Mouse (Mus musculus): ENCODE data around the gene Pias4. TPM values are rescaled to one million over a fixed set of nuclear protein-coding genes. Genes with fewer than 3 reads are reported as not detected.
"Not testable (repeated sequence)": the region's sequence is repeated elsewhere in the genome, so short reads cannot be mapped to it uniquely, and the experiment has no call there.

Gene Pias4
- total RNA-seq, 2 experiments from 2014 or later: 24.3 to 25.8 TPM

DNA sequence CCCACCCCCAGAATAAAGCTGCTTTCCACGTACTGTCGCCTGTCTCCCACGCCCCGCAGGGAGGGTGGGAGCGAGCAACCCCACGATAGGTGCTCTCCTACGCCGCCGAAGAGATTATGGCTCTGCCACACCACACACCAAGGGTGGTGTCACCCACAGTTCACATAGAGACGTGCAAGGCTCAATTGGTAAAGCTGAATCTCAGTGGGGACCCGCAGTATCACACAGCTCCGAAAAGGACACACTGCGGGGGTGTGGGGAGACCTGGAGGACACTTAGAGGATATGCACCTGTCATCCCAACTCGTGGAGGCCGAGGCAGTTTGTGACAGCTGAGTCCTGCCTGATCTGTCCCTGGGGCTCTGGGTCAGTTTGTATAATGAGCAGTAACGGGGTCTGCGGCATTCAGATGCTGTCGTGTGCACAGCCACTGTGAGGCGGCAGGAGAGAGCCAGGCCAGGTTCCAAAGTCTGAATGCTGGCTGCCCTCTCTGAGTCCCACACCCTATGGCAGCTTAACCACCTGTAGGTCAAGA, 25.3 kb upstream of the Pias4 start:
- DNase-seq (ENCODE audit: extremely low spot score in 1 of 2, low spot score in 2 of 2): no peak
- intact Hi-C loops (cut with DNase I): no loop called here

DNA sequence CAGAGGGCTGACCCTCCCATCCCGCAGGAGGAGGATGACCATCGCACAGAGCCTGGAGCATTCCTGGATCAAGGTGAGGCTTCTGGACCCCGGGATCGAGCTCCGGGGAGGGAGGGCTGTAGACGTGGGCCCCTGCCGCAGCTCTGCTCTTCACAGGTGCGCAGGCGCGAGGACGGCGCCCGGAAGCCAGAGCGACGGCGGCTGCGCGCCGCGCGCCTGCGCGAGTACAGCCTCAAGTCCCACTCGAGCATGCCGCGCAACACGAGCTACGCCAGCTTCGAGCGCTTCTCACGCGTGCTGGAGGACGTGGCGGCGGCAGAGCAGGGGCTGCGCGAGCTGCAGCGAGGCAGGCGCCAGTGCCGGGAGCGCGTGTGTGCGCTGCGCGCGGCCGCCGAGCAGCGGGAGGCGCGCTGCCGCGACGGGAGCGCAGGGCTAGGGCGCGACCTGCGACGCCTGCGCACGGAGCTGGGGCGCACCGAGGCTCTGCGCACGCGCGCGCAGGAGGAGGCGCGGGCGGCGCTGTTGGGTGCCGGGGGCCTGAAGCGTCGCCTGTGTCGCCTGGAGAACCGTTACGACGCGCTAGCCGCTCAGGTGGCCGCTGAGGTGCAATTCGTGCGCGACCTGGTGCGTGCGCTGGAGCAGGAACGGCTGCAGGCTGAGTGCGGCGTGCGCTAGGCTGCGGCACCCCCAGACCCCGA, 24.7 kb upstream of the Pias4 start:
- DNase-seq (ENCODE audit: extremely low spot score in 1 of 2, low spot score in 2 of 2): peak; percentile 83 to 90
- intact Hi-C loops (cut with DNase I): no loop called here

DNA sequence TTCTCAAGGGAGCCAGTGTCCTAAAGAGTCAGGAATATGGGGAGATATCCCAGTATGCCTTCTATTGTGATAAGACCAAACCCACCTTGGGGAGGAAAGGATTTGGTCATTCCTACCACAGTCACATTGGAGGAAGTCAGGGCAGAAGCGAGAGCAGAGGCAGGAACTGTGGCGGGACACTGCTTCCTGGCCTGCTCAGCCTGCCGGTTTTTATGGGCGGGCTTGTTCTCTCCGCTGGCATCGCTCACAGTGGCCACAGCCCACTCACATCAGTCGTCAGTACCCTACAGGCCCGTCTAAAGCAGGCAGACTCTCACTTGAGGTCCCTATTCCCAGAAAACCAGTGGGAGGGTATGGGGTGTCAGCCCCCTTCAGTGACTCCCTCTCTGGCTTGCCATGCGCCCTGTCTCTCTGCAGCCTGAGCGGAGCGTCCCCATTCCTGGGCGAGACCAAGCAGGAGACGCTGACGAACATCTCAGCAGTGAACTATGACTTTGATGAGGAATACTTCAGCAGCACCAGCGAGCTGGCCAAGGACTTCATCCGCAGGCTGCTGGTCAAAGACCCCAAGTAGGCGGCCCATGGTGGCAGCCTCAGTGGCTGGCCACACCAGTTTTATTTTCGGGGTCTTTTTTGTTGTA, 23.7 kb upstream of the Pias4 start:
- intact Hi-C loops (cut with DNase I): no loop called here

DNA sequence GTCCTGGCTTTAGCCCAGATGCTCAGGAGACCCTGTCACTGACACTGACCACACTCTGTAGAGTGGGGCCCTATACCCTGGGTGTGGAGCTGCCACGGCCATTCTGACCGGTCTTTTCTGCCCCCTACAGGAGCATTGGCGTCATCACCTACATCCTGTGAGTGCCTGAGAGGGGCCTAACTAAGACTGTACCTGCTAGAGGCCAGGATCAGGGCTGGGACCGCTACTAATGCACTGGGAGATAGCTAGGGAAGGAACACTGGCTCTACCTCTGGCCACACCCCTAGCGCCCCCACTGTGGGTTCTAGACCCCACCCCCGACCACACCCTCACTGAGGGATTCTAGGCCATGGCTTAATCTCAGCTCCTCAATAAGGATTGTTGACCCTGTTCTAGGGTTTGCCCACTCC, 23.2 kb upstream of the Pias4 start:
- DNase-seq (ENCODE audit: extremely low spot score in 1 of 2, low spot score in 2 of 2): no peak
- intact Hi-C loops (cut with DNase I): no loop called here

More for the DNA sequence above, 23.7 kb upstream of the Pias4 start:
- DNase-seq (ENCODE audit: extremely low spot score in 1 of 2, low spot score in 2 of 2): no peak

DNA sequence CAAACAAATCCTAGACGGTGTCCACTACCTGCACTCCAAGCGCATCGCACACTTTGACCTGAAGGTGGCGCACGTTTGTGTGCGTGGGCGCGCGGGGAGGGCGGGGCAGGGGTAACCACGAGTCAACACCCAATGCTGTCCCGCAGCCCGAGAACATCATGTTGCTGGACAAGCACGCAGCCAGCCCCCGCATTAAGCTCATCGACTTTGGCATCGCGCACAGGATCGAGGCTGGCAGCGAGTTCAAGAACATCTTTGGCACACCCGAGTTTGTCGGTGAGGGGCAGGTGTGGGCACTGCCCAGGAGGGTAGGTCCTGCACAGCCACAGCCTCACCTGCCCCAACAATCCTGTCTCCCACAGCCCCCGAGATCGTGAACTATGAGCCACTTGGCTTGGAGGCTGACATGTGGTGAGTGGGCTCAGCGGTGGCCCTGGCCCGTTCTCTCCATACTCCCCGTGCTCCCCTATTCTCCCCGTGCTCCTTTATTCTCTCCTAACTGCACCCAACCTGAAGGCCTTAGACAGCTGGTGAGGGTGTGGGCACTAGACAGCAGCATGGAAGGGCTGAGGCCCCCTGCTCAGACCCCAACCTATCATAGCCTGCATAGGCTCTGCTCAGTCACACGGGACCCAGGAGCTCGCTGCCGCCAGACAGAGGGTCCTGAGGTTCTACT, 22.7 kb upstream of the Pias4 start:
- DNase-seq (ENCODE audit: extremely low spot score in 1 of 2, low spot score in 2 of 2): no peak
- intact Hi-C loops (cut with DNase I): no loop called here

DNA sequence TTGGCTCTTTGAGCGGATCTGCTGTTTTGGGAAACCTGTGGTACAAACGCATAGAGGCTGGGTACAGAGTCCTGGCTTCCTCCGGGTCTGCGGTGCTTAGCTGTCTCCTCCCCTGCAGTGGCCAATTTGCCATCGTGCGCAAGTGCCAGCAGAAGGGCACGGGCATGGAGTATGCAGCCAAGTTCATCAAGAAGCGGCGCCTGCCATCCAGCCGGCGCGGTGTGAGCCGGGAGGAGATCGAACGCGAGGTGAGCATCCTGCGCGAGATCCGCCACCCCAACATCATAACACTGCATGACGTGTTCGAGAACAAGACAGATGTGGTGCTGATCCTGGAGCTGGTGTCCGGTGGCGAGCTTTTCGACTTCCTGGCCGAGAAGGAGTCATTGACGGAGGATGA, 22.1 kb upstream of the Pias4 start:
- no peak for DNase-seq (ENCODE audit: extremely low spot score in 1 of 2, low spot score in 2 of 2)
- intact Hi-C loops (cut with DNase I): no loop called here

DNA sequence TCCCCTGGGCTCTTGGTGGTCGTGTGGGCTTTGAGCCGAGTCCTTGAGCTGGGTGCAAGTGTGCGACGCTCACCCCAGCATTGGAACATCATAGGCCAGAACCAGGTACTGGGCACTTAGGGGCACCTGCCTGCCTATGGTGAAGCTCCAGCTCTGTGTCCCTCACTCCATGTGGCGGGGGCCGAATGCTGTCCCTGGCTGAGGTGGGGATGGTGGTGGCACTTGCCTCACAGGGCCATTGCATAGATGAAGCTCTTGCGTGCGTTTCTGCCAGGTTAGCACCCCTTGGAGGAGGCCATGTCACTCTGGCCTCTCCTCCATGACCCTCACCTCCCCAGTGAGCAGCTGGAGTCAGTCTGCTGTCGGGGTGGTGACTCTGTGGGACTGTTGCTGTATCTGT, 19.4 kb upstream of the Pias4 start:
- intact Hi-C loops (cut with DNase I): no loop called here
- DNase-seq (ENCODE audit: extremely low spot score in 1 of 2, low spot score in 2 of 2): no peak

DNA sequence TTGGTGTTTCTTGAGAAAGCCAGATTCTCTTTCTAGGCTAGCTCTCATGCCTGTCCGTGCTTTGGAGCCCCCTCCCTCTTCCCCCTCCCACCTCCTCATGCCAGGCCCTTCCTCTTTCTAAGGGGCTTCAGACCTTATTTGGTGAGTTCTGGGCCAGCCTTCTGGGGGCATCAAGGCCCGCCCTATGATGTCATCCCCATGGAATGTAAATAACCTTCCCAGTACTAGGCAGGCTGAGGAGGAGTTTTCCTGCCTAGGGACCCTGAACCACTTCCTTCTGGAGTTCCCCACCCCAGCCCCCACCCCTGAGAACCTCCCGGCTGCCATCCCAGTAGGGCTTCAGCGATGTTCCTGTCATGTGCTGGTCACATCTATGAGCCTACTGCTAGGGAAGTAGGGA, 17.0 kb upstream of the Pias4 start:
- intact Hi-C loops (cut with DNase I): no loop called here
- no peak for DNase-seq (ENCODE audit: extremely low spot score in 1 of 2, low spot score in 2 of 2)

DNA sequence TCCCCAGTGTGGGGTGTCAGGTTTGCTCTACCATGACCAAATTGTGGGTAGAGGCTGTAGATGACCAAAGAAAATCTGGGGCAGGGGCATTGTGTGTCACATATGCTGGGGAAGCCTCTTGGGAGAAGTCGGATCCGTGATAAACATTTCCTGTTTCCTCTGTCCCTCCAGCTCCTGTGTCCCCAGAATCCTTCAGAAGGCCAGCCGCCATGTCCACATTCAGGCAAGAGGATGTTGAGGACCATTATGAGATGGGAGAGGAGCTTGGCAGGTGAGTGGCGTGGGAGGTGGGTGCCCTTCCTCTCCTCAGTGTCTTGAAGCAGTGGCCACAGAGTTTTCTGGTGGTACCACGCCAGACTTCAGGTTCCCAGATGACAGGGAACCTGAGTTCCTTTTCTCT, 16.1 kb upstream of the Pias4 start, which contains the start of gene 4930442H23Rik:
Gene 4930442H23Rik (minus strand): TSS at position 45 of the 400 bp plus-strand sequence.
- no peak for DNase-seq (ENCODE audit: extremely low spot score in 1 of 2, low spot score in 2 of 2)

DNA sequence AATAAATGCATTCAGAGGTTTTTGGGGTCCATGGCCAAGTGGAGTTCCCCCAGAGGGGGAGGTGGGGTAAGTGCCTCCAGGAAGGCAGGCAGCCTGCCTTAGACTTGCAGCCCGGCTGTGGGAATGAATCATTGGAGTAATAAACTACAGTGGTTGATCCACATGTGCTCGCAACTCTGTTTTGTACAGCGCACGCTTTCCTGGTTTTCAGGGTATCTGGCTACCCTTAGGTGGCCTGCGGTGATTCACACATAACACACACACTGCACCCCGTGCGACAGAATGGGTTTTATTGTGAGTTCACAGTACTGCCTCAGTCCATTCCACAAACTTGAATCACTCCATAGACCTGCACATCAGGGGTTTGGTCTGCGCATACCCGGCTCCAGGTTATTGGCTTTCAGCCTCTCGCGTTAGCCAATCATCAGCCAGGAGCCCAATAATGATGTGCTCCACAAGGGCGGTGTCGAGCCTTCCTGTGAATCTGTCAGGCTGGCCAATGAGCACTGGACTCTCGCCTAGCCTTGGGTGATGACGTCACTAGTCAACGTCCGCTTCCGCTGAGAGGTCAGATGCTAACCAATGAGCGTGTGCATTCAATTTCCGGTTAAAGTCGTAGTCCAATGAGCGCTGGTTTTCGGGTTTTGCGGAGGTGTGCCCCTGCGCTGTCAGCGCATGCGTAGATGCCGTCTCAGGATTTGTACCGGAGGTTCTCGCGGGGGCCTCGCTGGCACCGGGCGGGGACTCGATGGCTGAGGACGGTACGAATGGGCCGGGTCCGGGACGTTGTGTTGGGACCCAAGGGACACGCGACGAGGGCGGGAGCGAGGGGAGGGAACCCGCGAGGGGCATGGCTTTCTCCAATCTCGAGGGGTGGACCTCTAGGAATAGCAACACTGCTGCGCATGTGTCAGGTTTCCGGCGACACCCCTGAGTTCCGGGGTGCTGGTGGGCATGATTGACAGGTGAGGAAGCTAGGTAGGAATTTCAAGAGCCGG, 14.9 kb upstream of the Pias4 start, which contains the start of gene Dapk3:
Gene Dapk3 (plus strand): TSS at position 670 of the 998 bp plus-strand sequence.
- intact Hi-C loops (cut with DNase I): no loop called here
- peak; percentile 97 to 99 for DNase-seq (ENCODE audit: extremely low spot score in 1 of 2, low spot score in 2 of 2)

More for the DNA sequence above, 16.1 kb upstream of the Pias4 start, which contains the start of gene 4930442H23Rik:
- intact Hi-C loops (cut with DNase I): no loop called here

DNA sequence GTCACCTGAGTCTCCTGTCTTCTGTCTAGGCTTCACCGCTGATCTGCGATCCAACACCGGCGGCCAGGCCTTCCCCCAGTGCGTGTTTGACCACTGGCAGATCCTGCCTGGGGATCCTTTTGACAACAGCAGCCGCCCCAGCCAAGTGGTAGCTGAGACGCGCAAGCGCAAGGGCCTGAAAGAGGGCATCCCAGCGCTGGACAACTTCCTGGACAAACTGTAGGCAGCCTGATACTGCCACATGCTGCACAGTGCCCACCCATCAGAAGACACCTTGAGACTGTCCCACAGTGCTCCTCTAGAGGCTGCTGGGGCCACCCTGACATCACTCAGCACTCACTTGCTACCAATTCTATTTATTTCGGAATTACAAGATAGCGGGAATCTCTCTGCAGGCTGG, 14.1 kb upstream of the Pias4 start:
- DNase-seq (ENCODE audit: extremely low spot score in 1 of 2, low spot score in 2 of 2); intact Hi-C loops (cut with DNase I): not testable (repeated sequence)

DNA sequence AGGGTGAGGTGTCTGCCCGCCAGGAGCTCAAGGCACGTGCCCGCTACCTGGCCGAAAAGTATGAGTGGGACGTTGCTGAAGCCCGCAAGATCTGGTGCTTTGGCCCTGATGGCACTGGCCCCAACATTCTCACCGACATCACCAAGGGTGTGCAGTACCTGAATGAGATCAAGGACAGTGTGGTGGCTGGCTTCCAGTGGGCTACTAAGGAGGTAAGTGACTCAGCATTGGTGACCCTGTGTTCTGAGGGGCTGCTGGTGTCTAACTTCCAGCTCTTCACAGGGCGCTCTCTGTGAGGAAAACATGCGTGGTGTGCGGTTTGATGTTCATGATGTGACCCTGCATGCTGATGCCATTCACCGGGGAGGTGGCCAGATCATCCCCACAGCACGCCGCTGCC, 13.2 kb upstream of the Pias4 start:
- intact Hi-C loops (cut with DNase I): no loop called here
- no peak for DNase-seq (ENCODE audit: extremely low spot score in 1 of 2, low spot score in 2 of 2)

DNA sequence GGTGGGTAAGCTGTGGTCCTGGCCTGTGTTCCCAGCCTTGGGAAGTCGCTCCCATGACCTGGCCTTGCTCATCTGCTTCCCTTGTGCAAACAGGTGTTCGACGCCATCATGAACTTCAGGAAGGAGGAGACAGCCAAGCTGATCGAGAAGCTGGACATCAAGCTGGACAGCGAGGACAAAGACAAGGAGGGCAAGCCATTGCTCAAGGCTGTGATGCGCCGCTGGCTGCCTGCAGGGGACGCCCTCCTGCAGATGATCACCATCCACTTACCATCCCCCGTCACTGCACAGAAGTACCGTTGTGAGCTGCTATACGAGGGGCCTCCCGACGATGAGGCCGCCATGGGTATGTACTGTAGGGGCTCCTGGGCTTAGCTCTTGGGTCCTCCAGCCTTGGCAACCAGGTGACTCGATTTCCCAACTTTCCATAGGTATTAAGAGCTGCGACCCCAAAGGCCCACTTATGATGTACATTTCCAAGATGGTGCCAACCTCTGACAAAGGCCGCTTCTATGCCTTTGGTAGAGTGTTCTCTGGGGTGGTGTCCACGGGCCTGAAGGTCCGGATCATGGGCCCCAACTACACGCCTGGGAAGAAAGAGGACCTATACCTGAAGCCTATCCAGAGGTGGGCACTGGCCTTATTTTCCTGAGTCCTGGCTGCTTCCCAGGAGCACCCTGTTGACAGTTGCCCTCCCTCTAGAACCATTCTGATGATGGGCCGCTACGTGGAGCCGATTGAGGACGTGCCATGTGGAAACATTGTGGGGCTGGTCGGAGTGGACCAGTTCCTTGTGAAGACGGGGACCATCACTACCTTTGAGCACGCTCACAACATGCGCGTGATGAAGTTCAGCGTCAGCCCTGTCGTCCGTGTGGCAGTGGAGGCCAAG, 12.0 kb upstream of the Pias4 start:
- peak in 1 of 2 experiments; percentile 34 for DNase-seq (ENCODE audit: extremely low spot score in 1 of 2, low spot score in 2 of 2)
- intact Hi-C loops (cut with DNase I): no loop called here

DNA sequence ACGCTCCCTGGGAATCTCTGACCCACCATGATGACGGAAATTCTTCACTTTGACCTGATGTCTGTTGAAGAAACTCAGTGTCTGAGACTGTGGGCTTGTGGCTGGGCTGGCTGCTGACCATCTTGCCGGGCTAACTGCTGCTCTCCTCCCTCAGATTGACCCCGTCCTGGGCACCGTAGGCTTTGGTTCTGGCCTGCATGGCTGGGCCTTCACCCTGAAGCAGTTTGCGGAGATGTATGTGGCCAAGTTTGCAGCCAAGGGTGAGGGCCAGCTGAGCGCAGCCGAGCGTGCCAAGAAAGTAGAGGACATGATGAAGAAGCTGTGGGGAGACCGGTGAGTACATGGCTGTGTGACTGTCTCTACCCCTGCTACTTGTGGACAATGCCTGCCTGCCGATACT, 11.2 kb upstream of the Pias4 start:
- DNase-seq (ENCODE audit: extremely low spot score in 1 of 2, low spot score in 2 of 2): no peak
- intact Hi-C loops (cut with DNase I): no loop called here

DNA sequence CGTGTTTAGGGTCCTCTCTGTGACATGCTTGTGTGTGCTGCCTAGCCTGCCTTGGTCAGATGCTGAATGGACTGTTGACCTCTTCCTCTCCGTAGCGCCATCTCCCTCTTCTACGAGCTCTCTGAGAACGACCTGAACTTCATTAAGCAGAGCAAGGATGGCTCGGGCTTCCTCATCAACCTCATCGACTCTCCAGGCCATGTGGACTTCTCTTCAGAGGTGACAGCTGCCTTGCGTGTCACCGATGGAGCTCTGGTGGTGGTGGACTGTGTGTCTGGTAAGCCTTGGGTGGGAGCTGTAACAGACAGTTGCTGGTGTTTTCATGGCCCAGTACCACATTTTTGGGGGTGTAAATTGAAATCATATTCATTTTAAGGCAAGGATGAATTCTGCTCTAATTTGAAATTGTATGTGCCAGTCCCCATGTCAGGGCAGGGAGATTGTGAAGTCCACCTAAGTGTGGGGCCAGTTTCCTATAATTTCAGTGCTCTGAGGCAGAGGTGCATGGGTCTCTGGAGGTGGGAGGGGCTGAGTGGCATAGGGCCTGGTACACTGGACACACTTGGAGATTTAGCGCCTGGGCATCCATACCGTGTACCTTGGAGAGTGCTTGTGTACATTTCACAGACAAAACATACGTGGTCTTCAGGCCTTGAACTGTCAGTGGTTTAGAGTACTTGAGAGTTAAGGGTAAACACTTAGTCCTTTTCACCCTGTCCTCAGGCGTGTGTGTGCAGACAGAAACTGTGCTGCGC, 10.4 kb upstream of the Pias4 start:
- no peak for DNase-seq (ENCODE audit: extremely low spot score in 1 of 2, low spot score in 2 of 2)
- intact Hi-C loops (cut with DNase I): no loop called here

DNA sequence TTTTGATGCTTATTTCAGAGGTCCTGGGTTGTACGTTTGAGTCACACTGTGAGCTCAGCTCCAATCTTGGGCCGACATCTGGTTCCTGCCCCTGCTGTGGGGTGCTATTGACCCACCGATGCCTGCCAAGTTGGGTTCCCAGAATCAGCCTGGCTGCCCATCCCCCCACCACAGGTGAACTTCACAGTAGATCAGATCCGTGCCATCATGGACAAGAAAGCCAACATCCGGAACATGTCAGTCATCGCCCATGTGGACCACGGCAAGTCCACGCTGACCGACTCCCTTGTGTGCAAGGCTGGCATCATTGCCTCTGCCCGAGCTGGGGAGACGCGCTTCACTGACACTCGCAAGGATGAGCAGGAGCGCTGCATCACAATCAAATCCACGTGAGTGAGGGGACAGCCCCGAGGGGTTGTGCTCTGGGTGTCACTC, 9.8 kb upstream of the Pias4 start:
- DNase-seq (ENCODE audit: extremely low spot score in 1 of 2, low spot score in 2 of 2): peak in 1 of 2 experiments; percentile 75
- intact Hi-C loops (cut with DNase I): no loop called here

All from left cerebral cortex, postnatal 10 days (tissue).